Mouse (Mus musculus): ENCODE measurements around the gene Csnk1g2. TPM values are rescaled to one million over a fixed set of nuclear protein-coding genes. Genes with fewer than 3 reads are reported as not detected.

The Csnk1g2 gene
- polyA plus RNA-seq, 1 experiment: 166 TPM

GRCm38 (mm10) chr10:80654866-80655265 is 32.2 kb downstream of the Csnk1g2 start:
- Histone ChIP-seq H3K27ac (ENCODE audit: insufficient read depth, low read depth, low read length) (no peak overlapping the region), H3K27me3 (replicated peaks; ENCODE audit: control insufficient read depth, insufficient read depth, low read length) (no peaks in the 10 kb centered on the region), H3K36me3 (ENCODE audit: control insufficient read depth, insufficient read depth, low read length) (no peaks in the 10 kb centered on the region), H3K4me3 (ENCODE audit: insufficient read depth, low read depth, low read length) (no peak overlapping the region), H3K4me1 (ENCODE audit: control insufficient read depth, insufficient read depth, low read length) (peaks cover 35% of the 10 kb centered on the region)
- TF ChIP-seq CTCF (conservative IDR thresholded peaks at IDR 0.05; ENCODE audit: insufficient read depth, insufficient read length, low read depth, low read length): no peak
- no peak for TF ChIP-seq POLR2A (IDR thresholded peaks at IDR 0.05; ENCODE audit: low read depth, low read length)
- WGBS: 47% methylated on average over 6 of the region's 6 CpGs
- no peak for DNase-seq

GRCm38 (mm10) chr10:80655406-80656129 is 32.9 kb downstream of the Csnk1g2 start:
- 3% methylated on average over 12 of the region's 12 CpGs for WGBS
- no peak for DNase-seq
- H3K4me3 ChIP-seq (ENCODE audit: insufficient read depth, low read depth, low read length): peak overlapping the region; percentile 88
- TF ChIP-seq POLR2A (IDR thresholded peaks at IDR 0.05; ENCODE audit: low read depth, low read length) (no peak), CTCF (conservative IDR thresholded peaks at IDR 0.05; ENCODE audit: insufficient read depth, insufficient read length, low read depth, low read length) (no peak)
- peaks cover 35% of the 10 kb centered on the region for H3K4me1 ChIP-seq (ENCODE audit: control insufficient read depth, insufficient read depth, low read length)
- H3K27ac ChIP-seq (ENCODE audit: insufficient read depth, low read depth, low read length): no peak overlapping the region
- no peaks in the 10 kb centered on the region for H3K27me3 ChIP-seq (replicated peaks; ENCODE audit: control insufficient read depth, insufficient read depth, low read length)
- no peaks in the 10 kb centered on the region for H3K36me3 ChIP-seq (ENCODE audit: control insufficient read depth, insufficient read depth, low read length)

GRCm38 (mm10) chr10:80656130-80656862 is 33.7 kb downstream of the Csnk1g2 start:
- peaks cover 40% of the 10 kb centered on the region for H3K4me1 ChIP-seq (ENCODE audit: control insufficient read depth, insufficient read depth, low read length)
- WGBS: 1% methylated on average over 72 of the region's 72 CpGs
- TF ChIP-seq CTCF (conservative IDR thresholded peaks at IDR 0.05; ENCODE audit: insufficient read depth, insufficient read length, low read depth, low read length): 0 out of 2 replicates have a peak, but pooled peaks have one; percentile 5
- TF ChIP-seq POLR2A (IDR thresholded peaks at IDR 0.05; ENCODE audit: low read depth, low read length): no peak
- peak overlapping the region; percentile 88 for H3K4me3 ChIP-seq (ENCODE audit: insufficient read depth, low read depth, low read length)
- H3K27ac ChIP-seq (ENCODE audit: insufficient read depth, low read depth, low read length): peak overlapping the region; percentile 97
- peak; percentile 98 for DNase-seq
- no peaks in the 10 kb centered on the region for H3K36me3 ChIP-seq (ENCODE audit: control insufficient read depth, insufficient read depth, low read length)
- H3K27me3 ChIP-seq (replicated peaks; ENCODE audit: control insufficient read depth, insufficient read depth, low read length): no peaks in the 10 kb centered on the region

GRCm38 (mm10) chr10:80656863-80657623 is 34.4 kb downstream of the Csnk1g2 start, which contains the start of gene Btbd2:
Gene Btbd2 (minus strand): TSS chr10:80657071.
- peak; percentile 58 for DNase-seq
- Histone ChIP-seq H3K27ac (ENCODE audit: insufficient read depth, low read depth, low read length) (peak within 1 kb of the TSS; percentile 97), H3K27me3 (replicated peaks; ENCODE audit: control insufficient read depth, insufficient read depth, low read length) (no peaks in the 10 kb centered on the region), H3K4me3 (ENCODE audit: insufficient read depth, low read depth, low read length) (peak within 1 kb of the TSS; percentile 88), H3K36me3 (ENCODE audit: control insufficient read depth, insufficient read depth, low read length) (no peaks in the 10 kb centered on the region), H3K4me1 (ENCODE audit: control insufficient read depth, insufficient read depth, low read length) (peaks cover 42% of the 10 kb centered on the region)
- WGBS: 23% methylated on average over 15 of the region's 15 CpGs
- no peak for TF ChIP-seq CTCF (conservative IDR thresholded peaks at IDR 0.05; ENCODE audit: insufficient read depth, insufficient read length, low read depth, low read length)
- TF ChIP-seq POLR2A (IDR thresholded peaks at IDR 0.05; ENCODE audit: low read depth, low read length): no peak

- Histone ChIP-seq H3K4me3 (ENCODE audit: insufficient read depth, low read depth, low read length) (no peak overlapping the region), H3K36me3 (ENCODE audit: control insufficient read depth, insufficient read depth, low read length) (no peaks in the 10 kb centered on the region), H3K27ac (ENCODE audit: insufficient read depth, low read depth, low read length) (no peak overlapping the region), H3K4me1 (ENCODE audit: control insufficient read depth, insufficient read depth, low read length) (peaks cover 41% of the 10 kb centered on the region), H3K27me3 (replicated peaks; ENCODE audit: control insufficient read depth, insufficient read depth, low read length) (no peaks in the 10 kb centered on the region)
- WGBS: 72% methylated on average over 14 of the region's 14 CpGs
- TF ChIP-seq POLR2A (IDR thresholded peaks at IDR 0.05; ENCODE audit: low read depth, low read length) (no peak), CTCF (conservative IDR thresholded peaks at IDR 0.05; ENCODE audit: insufficient read depth, insufficient read length, low read depth, low read length) (no peak)
- DNase-seq: no peak
Measured at GRCm38 (mm10) chr10:80658194-80658840, 35.7 kb downstream of the Csnk1g2 start.

GRCm38 (mm10) chr10:80658841-80659202 is 36.2 kb downstream of the Csnk1g2 start:
- TF ChIP-seq POLR2A (IDR thresholded peaks at IDR 0.05; ENCODE audit: low read depth, low read length): no peak
- no peak for TF ChIP-seq CTCF (conservative IDR thresholded peaks at IDR 0.05; ENCODE audit: insufficient read depth, insufficient read length, low read depth, low read length)
- Histone ChIP-seq H3K36me3 (ENCODE audit: control insufficient read depth, insufficient read depth, low read length) (no peaks in the 10 kb centered on the region), H3K27ac (ENCODE audit: insufficient read depth, low read depth, low read length) (peak overlapping the region; percentile 72), H3K4me1 (ENCODE audit: control insufficient read depth, insufficient read depth, low read length) (peaks cover 45% of the 10 kb centered on the region), H3K27me3 (replicated peaks; ENCODE audit: control insufficient read depth, insufficient read depth, low read length) (no peaks in the 10 kb centered on the region), H3K4me3 (ENCODE audit: insufficient read depth, low read depth, low read length) (no peak overlapping the region)
- peak; percentile 63 for DNase-seq
- 29% methylated on average over 4 of the region's 4 CpGs for WGBS

All from kidney, adult 2 months (tissue).